Mouse (Mus musculus) liver, embryonic 14.5 days (tissue): ENCODE data around the gene Olfr90.

Experiments used
- CTCF ChIP-seq: IDR thresholded peaks from 2 replicates; pipeline ENCODE4 v1.5.1; 2016; ENCODE audit warnings: antibody characterized with exemption, low read depth, control low read depth
- EP300 ChIP-seq: IDR thresholded peaks from 2 replicates; pipeline ENCODE4 v1.6.1; 2016; ENCODE audit warnings: antibody characterized with exemption, low read depth

DNA sequence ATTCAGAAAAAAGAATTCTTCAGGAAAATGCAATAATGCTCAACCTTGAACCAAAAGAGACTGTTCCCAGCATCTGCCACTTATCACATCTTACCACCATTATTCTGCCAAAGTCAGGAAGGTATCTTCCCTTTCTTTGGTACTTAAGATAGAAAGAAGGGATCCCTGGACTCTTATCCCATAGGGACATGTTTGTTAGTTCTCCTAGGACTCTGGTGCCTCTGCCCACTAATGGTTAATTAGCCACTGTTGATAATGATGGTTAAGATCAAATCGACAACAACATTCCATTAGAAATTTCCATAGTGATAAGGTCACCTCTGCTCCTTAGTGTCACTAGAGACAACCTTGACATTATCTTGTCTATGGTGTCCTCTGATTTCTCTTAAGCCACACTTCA, 9.9 kb upstream of the Olfr90 start, which contains the start of gene Olfr91:
- TF ChIP-seq CTCF (no peak), EP300 (no peak)
